Mouse (Mus musculus): ENCODE measurements around the gene Hist1h2bg. TPM values are rescaled to one million over a fixed set of nuclear protein-coding genes. Genes with fewer than 3 reads are reported as not detected.
"Not testable (repeated sequence)": the region's sequence is repeated elsewhere in the genome, so short reads cannot be mapped to it uniquely, and the experiment has no call there.

Gene Hist1h2bg
- polyA plus RNA-seq, 1 experiment from 2014 or later, result 6.5 TPM

DNA sequence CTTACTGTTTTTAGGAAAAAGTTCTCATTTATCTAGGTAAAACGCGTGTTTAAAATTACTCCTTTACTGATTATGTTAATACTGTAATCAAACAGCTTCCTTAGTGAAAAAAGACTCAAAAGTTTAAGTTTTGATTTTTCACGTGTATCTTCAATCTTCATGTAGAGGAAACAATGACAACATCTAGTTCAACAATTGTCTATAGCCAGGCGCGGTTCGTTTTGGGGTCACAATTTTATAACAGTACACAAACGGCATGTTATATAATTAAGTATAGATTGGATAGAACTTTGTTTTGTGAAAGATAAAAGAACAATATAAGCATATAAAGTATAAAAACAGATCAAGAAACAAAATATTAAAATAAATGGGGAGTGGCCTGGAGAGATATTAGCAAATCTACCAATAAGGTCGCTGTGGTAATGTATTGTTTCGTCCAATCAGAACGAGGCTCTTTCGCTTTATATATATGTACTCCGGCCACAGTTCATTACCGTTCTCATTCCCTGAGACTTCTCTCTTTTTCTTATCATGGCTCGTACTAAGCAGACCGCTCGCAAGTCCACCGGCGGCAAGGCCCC is 4.2 kb downstream of the Hist1h2bg start, which contains the start of gene Hist1h3d:
Gene Hist1h3d (plus strand): TSS at position 493 of the 581 bp plus-strand sequence.
- ATAC-seq (replicated peaks; ENCODE audit: insufficient number of reproducible peaks, low FRiP score, low TSS enrichment), result peak; percentile 60

DNA sequence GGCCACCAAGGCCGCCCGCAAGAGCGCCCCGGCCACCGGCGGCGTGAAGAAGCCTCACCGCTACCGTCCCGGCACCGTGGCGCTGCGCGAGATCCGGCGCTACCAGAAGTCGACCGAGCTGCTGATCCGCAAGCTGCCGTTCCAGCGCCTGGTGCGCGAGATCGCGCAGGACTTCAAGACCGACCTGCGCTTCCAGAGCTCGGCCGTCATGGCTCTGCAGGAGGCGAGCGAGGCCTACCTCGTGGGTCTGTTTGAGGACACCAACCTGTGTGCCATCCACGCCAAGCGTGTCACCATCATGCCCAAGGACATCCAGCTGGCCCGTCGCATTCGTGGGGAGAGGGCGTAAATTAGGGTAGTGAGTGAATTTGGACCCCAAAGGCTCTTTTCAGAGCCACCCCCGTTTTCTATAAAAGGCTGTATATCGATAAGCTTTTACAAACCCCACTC is 4.7 kb downstream of the Hist1h2bg start:
- H3K4me3 ChIP-seq (ENCODE audit: low read depth, low read length), result peak overlapping the region; percentile 45
- ATAC-seq (replicated peaks; ENCODE audit: insufficient number of reproducible peaks, low FRiP score, low TSS enrichment), result not testable (repeated sequence)

More for the DNA sequence above, 4.2 kb downstream of the Hist1h2bg start, which contains the start of gene Hist1h3d:
- Histone ChIP-seq H3K9me3 (replicated peaks; ENCODE audit: control insufficient read depth, low read length) (no peaks in the 10 kb centered on the region), H3K4me1 (ENCODE audit: control insufficient read depth, insufficient read depth, low read length) (peaks cover 8% of the 10 kb centered on the region; the same call in 1 of the 2 replicates), H3K9ac (ENCODE audit: low read depth, low read length) (peak within 1 kb of the TSS; percentile 76), H3K27me3 (ENCODE audit: control insufficient read depth, insufficient read depth, low read length) (no peaks in the 10 kb centered on the region), H3K36me3 (ENCODE audit: control insufficient read depth, insufficient read depth, low read length) (no peaks in the 10 kb centered on the region), H3K4me2 (peak within 1 kb of the TSS; percentile 68), H3K27ac (ENCODE audit: low read depth, low read length) (peak within 1 kb of the TSS; percentile 84), H3K4me3 (ENCODE audit: low read depth, low read length) (peak within 1 kb of the TSS; percentile 45)
- WGBS (ENCODE audit: insufficient replicate concordance), result under 1% methylated on average over 18 of the region's 18 CpGs

DNA sequence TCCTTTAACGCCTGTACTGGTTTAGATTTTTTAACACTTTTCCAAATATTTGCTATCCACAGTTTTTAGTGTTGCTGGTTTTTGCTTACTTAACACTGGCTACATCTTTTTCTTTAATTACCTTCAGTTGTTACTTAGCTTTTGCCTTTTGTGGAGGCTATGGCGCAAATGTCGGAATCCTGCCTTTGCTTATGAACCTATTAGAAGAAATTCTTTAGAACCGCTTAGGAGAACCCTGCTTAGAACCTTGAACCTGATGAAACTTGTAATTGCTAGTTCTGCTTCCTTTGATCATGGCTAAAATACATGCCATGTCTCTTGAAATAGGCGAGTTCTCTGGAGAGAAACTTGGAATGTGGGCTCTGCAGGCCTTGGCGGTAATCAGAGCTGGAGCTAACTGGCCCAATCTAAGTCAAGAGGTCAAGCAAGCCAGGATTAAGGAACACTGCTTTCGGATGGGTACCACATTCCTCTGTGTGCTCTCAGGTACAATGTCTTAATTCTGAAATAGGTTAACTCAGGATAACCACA is 5.2 kb downstream of the Hist1h2bg start:
- WGBS (ENCODE audit: insufficient replicate concordance), result 13% methylated on average over 7 of the region's 7 CpGs
- H3K4me2 ChIP-seq, result peak overlapping the region; percentile 68
- no peak for ATAC-seq (replicated peaks; ENCODE audit: insufficient number of reproducible peaks, low FRiP score, low TSS enrichment)

More for the DNA sequence above, 4.7 kb downstream of the Hist1h2bg start:
- H3K4me2 ChIP-seq, result peak overlapping the region; percentile 68
- H3K36me3 ChIP-seq (ENCODE audit: control insufficient read depth, insufficient read depth, low read length); H3K4me1 ChIP-seq (ENCODE audit: control insufficient read depth, insufficient read depth, low read length); H3K27me3 ChIP-seq (ENCODE audit: control insufficient read depth, insufficient read depth, low read length); H3K9me3 ChIP-seq (replicated peaks; ENCODE audit: control insufficient read depth, low read length): not testable (repeated sequence)
- 0% methylated on average over 11 of the region's 40 CpGs for WGBS (ENCODE audit: insufficient replicate concordance)
- H3K9ac ChIP-seq (ENCODE audit: low read depth, low read length), result peak overlapping the region; percentile 76
- peak overlapping the region; percentile 84 for H3K27ac ChIP-seq (ENCODE audit: low read depth, low read length)

DNA sequence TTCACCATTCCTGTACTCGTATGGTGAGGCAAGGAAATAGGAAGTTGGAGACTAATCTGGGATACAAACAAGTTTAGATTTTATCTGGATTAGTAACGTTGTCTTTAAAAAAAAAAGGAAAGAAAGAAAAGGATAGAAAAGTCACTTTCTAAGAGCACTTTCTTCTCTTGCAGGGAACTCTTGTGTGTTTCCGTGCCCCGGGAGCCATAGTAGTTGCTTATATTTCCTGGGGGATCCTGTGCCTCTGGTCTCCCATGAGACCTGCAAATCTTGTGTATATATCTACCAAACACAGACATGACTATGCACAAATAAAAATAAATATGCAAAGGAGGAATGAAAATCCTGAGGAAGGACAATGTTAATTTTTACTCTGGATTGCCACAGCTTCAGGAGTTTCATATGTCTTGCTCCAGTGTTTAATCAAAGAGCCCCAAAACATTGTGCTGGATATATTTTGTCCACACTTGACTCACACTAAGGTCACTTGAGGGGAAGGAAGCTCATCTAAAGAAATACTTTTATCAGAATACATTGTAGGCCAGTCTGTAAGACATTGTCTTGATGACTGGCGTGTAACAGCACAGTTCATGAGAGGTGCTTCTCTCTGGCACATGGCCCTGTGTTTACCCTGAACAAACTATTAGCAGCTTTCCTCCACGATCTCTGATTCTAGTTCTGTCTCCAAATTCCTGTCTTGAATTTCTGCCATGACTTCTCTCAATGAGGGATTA is 5.9 kb downstream of the Hist1h2bg start:
- Histone ChIP-seq H3K4me3 (ENCODE audit: low read depth, low read length) (peak overlapping the region; percentile 45), H3K9ac (ENCODE audit: low read depth, low read length) (peak overlapping the region; percentile 76), H3K9me3 (replicated peaks; ENCODE audit: control insufficient read depth, low read length) (no peaks in the 10 kb centered on the region), H3K27ac (ENCODE audit: low read depth, low read length) (peak overlapping the region; percentile 84), H3K27me3 (ENCODE audit: control insufficient read depth, insufficient read depth, low read length) (no peaks in the 10 kb centered on the region), H3K36me3 (ENCODE audit: control insufficient read depth, insufficient read depth, low read length) (no peaks in the 10 kb centered on the region), H3K4me2 (peak overlapping the region; percentile 68), H3K4me1 (ENCODE audit: control insufficient read depth, insufficient read depth, low read length) (peaks cover 11% of the 10 kb centered on the region; the same call in 1 of the 2 replicates)
- WGBS (ENCODE audit: insufficient replicate concordance), result 60% methylated on average over 6 of the region's 6 CpGs
- no peak for ATAC-seq (replicated peaks; ENCODE audit: insufficient number of reproducible peaks, low FRiP score, low TSS enrichment)

More for the DNA sequence above, 5.2 kb downstream of the Hist1h2bg start:
- Histone ChIP-seq H3K36me3 (ENCODE audit: control insufficient read depth, insufficient read depth, low read length) (no peaks in the 10 kb centered on the region), H3K27me3 (ENCODE audit: control insufficient read depth, insufficient read depth, low read length) (no peaks in the 10 kb centered on the region), H3K4me1 (ENCODE audit: control insufficient read depth, insufficient read depth, low read length) (peaks cover 8% of the 10 kb centered on the region; the same call in 1 of the 2 replicates), H3K4me3 (ENCODE audit: low read depth, low read length) (peak overlapping the region; percentile 45), H3K9ac (ENCODE audit: low read depth, low read length) (peak overlapping the region; percentile 76), H3K27ac (ENCODE audit: low read depth, low read length) (peak overlapping the region; percentile 84), H3K9me3 (replicated peaks; ENCODE audit: control insufficient read depth, low read length) (no peaks in the 10 kb centered on the region)

DNA sequence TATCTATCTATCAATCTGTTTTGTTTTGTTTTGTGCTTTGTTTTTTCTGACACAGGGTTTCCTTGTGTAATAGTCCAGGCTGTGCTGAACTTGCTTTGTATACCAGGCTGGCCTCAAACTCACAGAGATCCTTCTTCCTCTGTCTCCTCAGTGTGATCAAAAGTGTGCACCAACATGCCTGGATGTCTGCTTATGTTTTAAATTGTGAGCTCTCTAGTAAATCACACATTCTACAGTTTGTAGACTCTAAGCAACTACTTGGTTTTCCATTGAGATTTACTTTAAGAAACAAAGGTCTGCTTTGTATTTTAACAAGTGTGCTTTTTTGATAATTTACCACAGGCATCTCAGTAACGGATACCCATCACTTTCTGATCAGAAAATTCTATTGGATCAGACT is 6.6 kb downstream of the Hist1h2bg start:
- H3K27me3 ChIP-seq (ENCODE audit: control insufficient read depth, insufficient read depth, low read length), result no peaks in the 10 kb centered on the region
- no peak overlapping the region for H3K4me3 ChIP-seq (ENCODE audit: low read depth, low read length)
- no peaks in the 10 kb centered on the region for H3K36me3 ChIP-seq (ENCODE audit: control insufficient read depth, insufficient read depth, low read length)
- H3K27ac ChIP-seq (ENCODE audit: low read depth, low read length), result no peak overlapping the region
- no peaks in the 10 kb centered on the region for H3K9me3 ChIP-seq (replicated peaks; ENCODE audit: control insufficient read depth, low read length)
- H3K4me1 ChIP-seq (ENCODE audit: control insufficient read depth, insufficient read depth, low read length), result peaks cover 14% of the 10 kb centered on the region; the same call in 1 of the 2 replicates
- H3K9ac ChIP-seq (ENCODE audit: low read depth, low read length), result no peak overlapping the region
- ATAC-seq (replicated peaks; ENCODE audit: insufficient number of reproducible peaks, low FRiP score, low TSS enrichment), result no peak
- WGBS (ENCODE audit: insufficient replicate concordance), result 95% methylated on average over 1 of the region's 1 CpGs
- H3K4me2 ChIP-seq, result no peak overlapping the region

DNA sequence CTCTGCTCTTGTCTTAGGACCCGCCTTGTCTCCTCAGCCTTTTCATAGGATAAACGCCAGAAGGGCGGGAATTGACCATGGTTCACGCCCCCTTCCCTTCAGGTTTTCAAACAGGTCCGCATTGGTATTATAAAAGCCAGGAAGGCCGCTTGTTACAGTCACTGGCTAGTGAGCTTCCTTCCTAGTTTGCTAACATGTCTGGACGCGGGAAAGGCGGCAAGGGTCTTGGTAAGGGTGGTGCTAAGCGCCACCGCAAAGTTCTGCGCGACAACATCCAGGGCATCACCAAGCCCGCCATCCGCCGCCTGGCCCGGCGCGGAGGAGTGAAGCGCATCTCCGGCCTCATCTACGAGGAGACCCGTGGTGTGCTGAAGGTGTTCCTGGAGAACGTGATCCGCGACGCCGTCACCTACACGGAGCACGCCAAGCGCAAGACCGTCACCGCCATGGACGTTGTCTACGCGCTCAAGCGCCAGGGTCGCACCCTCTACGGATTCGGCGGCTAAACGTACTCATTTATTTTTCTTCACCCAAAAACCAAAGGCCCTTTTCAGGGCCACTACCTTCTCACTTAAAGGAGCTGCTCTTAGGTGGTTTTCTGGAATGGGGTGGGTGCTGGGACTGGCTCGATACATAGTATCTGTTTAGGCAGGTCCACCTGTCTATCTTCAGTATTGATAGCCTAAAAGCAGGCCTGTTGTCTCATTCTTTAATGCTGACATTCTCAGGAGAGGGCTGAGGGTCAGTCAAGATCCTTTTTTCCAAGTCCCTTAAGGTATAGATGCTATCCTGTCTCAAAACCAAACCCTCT is 10.4 kb downstream of the Hist1h2bg start, which contains the start of gene Hist1h4d:
Gene Hist1h4d (plus strand): TSS at position 191 of the 811 bp plus-strand sequence.
- WGBS (ENCODE audit: insufficient replicate concordance), result under 1% methylated on average over 43 of the region's 43 CpGs
- H3K9ac ChIP-seq (ENCODE audit: low read depth, low read length), result peak within 1 kb of the TSS; percentile 84

DNA sequence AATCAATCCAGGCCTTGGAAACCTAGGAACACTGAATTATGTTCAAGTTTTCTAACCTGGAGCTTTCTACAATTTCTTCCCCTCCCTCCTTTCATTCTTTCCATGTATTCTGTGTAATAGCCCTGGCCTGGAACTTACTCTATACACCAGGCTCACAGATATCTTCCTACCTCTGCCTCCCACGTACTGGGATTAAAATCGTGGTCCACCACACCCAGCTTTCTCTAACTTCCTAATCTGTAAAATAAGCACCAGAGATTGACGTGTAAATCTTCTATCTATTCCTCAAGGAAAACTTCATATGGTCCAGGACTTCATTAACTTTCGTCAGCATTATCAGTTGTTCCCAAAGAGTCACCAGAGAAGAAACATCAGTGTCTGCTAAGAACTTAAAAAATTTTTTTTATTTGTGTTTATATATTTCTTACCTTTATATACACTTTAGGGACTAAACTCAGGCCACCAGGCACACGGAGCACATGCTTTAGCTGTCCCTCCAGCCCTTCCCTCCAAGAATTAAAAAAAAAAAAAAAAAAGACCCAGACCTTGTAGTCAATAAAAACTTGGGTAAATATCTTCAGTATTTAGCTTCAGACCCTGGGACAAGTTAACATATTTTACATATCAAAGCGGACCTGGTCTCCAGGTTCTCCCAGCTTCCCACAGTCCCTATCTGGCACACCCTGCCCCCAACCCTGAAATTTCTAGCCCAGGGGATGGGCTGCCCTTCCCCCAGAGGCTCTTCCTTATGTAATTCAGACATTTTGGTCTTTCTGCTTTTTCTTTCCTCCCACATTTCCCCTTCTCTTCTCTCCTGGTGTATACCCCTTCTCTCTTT is 11.2 kb downstream of the Hist1h2bg start:
- Histone ChIP-seq H3K9ac (ENCODE audit: low read depth, low read length) (peak overlapping the region; percentile 84), H3K9me3 (replicated peaks; ENCODE audit: control insufficient read depth, low read length) (no peaks in the 10 kb centered on the region), H3K4me1 (ENCODE audit: control insufficient read depth, insufficient read depth, low read length) (peaks cover 18% of the 10 kb centered on the region; the same call in 1 of the 2 replicates), H3K27me3 (ENCODE audit: control insufficient read depth, insufficient read depth, low read length) (no peaks in the 10 kb centered on the region), H3K36me3 (ENCODE audit: control insufficient read depth, insufficient read depth, low read length) (no peaks in the 10 kb centered on the region), H3K27ac (ENCODE audit: low read depth, low read length) (peak overlapping the region; percentile 91), H3K4me3 (ENCODE audit: low read depth, low read length) (peak overlapping the region; percentile 49), H3K4me2 (peak overlapping the region; percentile 85)
- WGBS (ENCODE audit: insufficient replicate concordance), result 11% methylated on average over 6 of the region's 6 CpGs
- no peak for ATAC-seq (replicated peaks; ENCODE audit: insufficient number of reproducible peaks, low FRiP score, low TSS enrichment)

More for the DNA sequence above, 10.4 kb downstream of the Hist1h2bg start, which contains the start of gene Hist1h4d:
- Histone ChIP-seq H3K4me2 (peak within 1 kb of the TSS; percentile 85), H3K4me3 (ENCODE audit: low read depth, low read length) (peak within 1 kb of the TSS; percentile 49), H3K9me3 (replicated peaks; ENCODE audit: control insufficient read depth, low read length) (no peaks in the 10 kb centered on the region), H3K4me1 (ENCODE audit: control insufficient read depth, insufficient read depth, low read length) (peaks cover 17% of the 10 kb centered on the region; the same call in 1 of the 2 replicates), H3K27me3 (ENCODE audit: control insufficient read depth, insufficient read depth, low read length) (no peaks in the 10 kb centered on the region), H3K27ac (ENCODE audit: low read depth, low read length) (peak within 1 kb of the TSS; percentile 91), H3K36me3 (ENCODE audit: control insufficient read depth, insufficient read depth, low read length) (no peaks in the 10 kb centered on the region)
- peak; percentile 83 for ATAC-seq (replicated peaks; ENCODE audit: insufficient number of reproducible peaks, low FRiP score, low TSS enrichment)
